Mouse (Mus musculus) lung, postnatal 0 days (tissue): ENCODE data around the gene Ufsp1.

Experiments used
- CTCF ChIP-seq: IDR thresholded peaks from 2 replicates; pipeline ENCODE4 v1.5.1; 2016; ENCODE audit warnings: antibody characterized with exemption, mild to moderate bottlenecking
- EP300 ChIP-seq: IDR thresholded peaks from 2 replicates; pipeline ENCODE4 v1.6.1; 2016; ENCODE audit warnings: antibody characterized with exemption, mild to moderate bottlenecking, control low read depth

- TF ChIP-seq CTCF (no peak), EP300 (no peak)
Measured at GRCm38 (mm10) chr5:137264787-137265186, 29.6 kb upstream of the Ufsp1 start.
